Mouse (Mus musculus) intestine, embryonic 15.5 days (tissue): Measurements from ENCODE around the gene Angptl1. TPM values are rescaled to one million over a fixed set of nuclear protein-coding genes. Genes with fewer than 3 reads are reported as not detected.

Source experiments
- ATAC-seq: fragments of 200-750 bp; cut with Nextera tagmentation; 2 replicates; pipeline ENCODE4 v1.8.0; 2017; ENCODE audit warnings: moderate TSS enrichment, moderate library complexity
- H3K27ac ChIP-seq: fragments of 300-500 bp; sonication (generic); 2 replicates; pipeline ENCODE4 v1.5.1; 2015; ENCODE audit warnings: mild to moderate bottlenecking, inconsistent platforms
- H3K27me3 ChIP-seq: fragments of 300-500 bp; sonication (generic); replicated peaks from 2 replicates; pipeline ENCODE4 v1.6.1; 2015; ENCODE audit warnings: inconsistent platforms
- H3K36me3 ChIP-seq: fragments of 300-500 bp; sonication (generic); 2 replicates; pipeline ENCODE4 v1.6.1; 2015; ENCODE audit warnings: inconsistent platforms
- H3K4me1 ChIP-seq: fragments of 300-500 bp; sonication (generic); replicated peaks from 2 replicates; pipeline ENCODE4 v1.6.1; 2015; ENCODE audit warnings: inconsistent platforms
- H3K4me2 ChIP-seq: fragments of 300-500 bp; sonication (generic); replicated peaks from 2 replicates; pipeline ENCODE4 v1.6.1; 2015; ENCODE audit warnings: mild to moderate bottlenecking, inconsistent platforms
- H3K4me3 ChIP-seq: fragments of 300-500 bp; sonication (generic); replicated peaks from 2 replicates; pipeline ENCODE4 v1.5.1; 2015; ENCODE audit warnings: inconsistent platforms
- H3K9ac ChIP-seq: fragments of 300-500 bp; sonication (generic); 2 replicates; pipeline ENCODE4 v1.6.1; 2015; ENCODE audit warnings: inconsistent platforms
- H3K9me3 ChIP-seq: fragments of 300-500 bp; sonication (generic); 2 replicates; pipeline ENCODE4 v1.6.1; 2016; ENCODE audit warnings: inconsistent platforms
- WGBS: fragments of 180-500 bp; shearing (Covaris S2); methylation state at CpG from one replicate; pipeline ENCODE4 v1.1.7; 2015; 5-methylcytosine and 5-hydroxymethylcytosine counted together
- polyA plus RNA-seq: library from polyadenylated mRNA; unstranded; fragments of >200 nt; fragmentation: Nextera tagmentation; extraction: Ambion mirVana; gene quantifications from 2 replicates; pipeline ENCODE4 v1.2.1, GENCODE M21; 2015

The Angptl1 gene
- polyA plus RNA-seq, 1 experiment from 2014 or later, result 29.6 TPM

DNA sequence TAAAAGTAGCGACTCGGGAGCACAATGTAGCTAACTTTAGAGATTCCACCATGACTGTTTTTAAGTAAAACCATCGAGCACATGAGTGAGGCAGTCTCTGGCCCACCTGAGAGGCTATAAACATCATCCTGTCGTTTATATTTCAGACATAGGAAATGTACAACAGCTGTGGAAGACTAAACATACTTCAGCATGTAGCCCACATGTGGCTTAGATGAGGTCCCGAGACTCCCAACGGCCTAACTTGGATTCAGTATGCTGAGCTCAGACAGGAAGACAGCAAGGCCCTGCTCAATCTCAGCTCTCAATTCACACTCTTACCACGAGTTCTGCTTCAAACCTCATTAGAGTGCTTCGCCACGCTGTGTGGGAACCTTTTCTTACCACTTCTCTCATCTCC, 14.0 kb downstream of the Angptl1 start:
- H3K27me3 ChIP-seq, result no peaks in the 10 kb centered on the region
- H3K9ac ChIP-seq, result no peak overlapping the region
- H3K4me1 ChIP-seq, result no peaks in the 10 kb centered on the region; the same call in 1 of the 2 replicates
- 42% methylated on average over 9 of the region's 9 CpGs for WGBS
- H3K4me3 ChIP-seq, result no peak overlapping the region
- no peak overlapping the region for H3K4me2 ChIP-seq
- no peaks in the 10 kb centered on the region for H3K36me3 ChIP-seq
- ATAC-seq, result peak; percentile 53
- H3K27ac ChIP-seq, result peak overlapping the region; percentile 49
- H3K9me3 ChIP-seq, result no peaks in the 10 kb centered on the region

DNA sequence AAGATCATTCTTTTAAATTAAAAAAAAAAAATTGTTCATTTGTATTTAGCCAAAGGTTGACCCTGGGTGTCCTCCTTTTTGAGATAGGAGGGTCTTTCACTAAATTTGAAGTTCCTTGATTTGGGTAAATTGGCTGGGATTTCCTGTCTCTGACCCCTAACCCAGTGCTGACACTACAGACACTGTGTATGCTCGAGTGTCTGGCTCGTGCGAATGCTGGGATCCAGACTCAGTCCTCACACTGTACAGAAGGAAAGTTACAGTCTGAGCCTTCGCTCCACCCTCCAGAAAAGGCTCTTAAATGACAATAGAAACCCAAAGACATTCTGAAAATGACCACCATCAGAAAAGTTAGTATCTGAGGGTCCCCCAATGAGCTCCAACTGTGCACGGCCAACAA, 14.5 kb downstream of the Angptl1 start:
- H3K36me3 ChIP-seq, result no peaks in the 10 kb centered on the region
- no peak overlapping the region for H3K9ac ChIP-seq
- ATAC-seq, result no peak
- no peaks in the 10 kb centered on the region for H3K9me3 ChIP-seq
- no peak overlapping the region for H3K4me3 ChIP-seq
- no peaks in the 10 kb centered on the region for H3K27me3 ChIP-seq
- no peak overlapping the region for H3K4me2 ChIP-seq
- H3K4me1 ChIP-seq, result no peaks in the 10 kb centered on the region; the same call in 1 of the 2 replicates
- H3K27ac ChIP-seq, result peak overlapping the region; percentile 20
- WGBS, result 62% methylated on average over 5 of the region's 5 CpGs

DNA sequence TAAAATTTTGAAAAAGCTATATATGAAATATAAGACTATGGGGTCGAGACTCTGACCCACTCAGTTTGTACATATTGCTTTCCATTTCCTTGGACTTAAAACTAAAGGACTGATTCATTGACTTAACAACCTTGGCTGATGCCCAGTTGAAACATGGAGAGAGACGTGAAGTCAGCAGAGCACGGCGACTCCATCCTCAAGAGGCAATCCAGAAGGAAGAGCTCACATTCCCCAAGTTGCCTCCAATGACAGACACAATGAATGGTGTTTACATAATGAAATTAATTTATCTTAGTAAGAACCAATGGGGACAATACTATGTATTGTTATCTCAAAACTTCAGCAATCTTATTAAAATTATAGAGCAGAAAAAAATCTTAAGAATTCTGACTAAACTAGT, 16.2 kb downstream of the Angptl1 start:
- Histone ChIP-seq H3K27ac (no peak overlapping the region), H3K36me3 (no peaks in the 10 kb centered on the region), H3K27me3 (no peaks in the 10 kb centered on the region), H3K4me3 (no peak overlapping the region), H3K9me3 (no peaks in the 10 kb centered on the region), H3K9ac (no peak overlapping the region), H3K4me1 (no peaks in the 10 kb centered on the region; the same call in 1 of the 2 replicates), H3K4me2 (no peak overlapping the region)
- 0 out of 2 replicates have a peak, but pooled peaks have one; percentile 17 for ATAC-seq
- WGBS, result 61% methylated on average over 4 of the region's 4 CpGs

DNA sequence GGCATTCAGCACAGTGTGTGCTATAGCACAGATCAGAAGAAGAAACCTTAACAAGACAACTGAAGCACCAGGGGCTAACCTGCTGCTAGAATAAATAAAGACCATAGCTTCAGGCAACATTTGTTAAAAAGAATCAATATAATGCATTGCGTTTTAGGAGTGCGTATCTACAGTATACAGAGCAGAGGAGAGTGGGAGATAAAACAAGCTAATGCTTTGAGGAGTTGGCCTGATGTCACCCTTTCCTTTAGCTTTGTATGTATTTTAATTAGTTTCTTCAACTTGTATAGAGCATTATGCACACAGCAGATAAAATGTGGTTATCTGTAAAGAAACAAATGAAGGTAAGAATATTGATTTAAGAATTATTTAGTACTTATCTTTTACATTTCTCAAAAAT, 18.3 kb downstream of the Angptl1 start:
- no peaks in the 10 kb centered on the region for H3K9me3 ChIP-seq
- H3K9ac ChIP-seq, result no peak overlapping the region
- no peak for ATAC-seq
- H3K27me3 ChIP-seq, result no peaks in the 10 kb centered on the region
- H3K4me3 ChIP-seq, result no peak overlapping the region
- WGBS, result 71% methylated on average over 2 of the region's 2 CpGs
- H3K27ac ChIP-seq, result no peak overlapping the region
- no peaks in the 10 kb centered on the region for H3K36me3 ChIP-seq
- no peak overlapping the region for H3K4me2 ChIP-seq
- H3K4me1 ChIP-seq, result no peaks in the 10 kb centered on the region; the same call in 1 of the 2 replicates

DNA sequence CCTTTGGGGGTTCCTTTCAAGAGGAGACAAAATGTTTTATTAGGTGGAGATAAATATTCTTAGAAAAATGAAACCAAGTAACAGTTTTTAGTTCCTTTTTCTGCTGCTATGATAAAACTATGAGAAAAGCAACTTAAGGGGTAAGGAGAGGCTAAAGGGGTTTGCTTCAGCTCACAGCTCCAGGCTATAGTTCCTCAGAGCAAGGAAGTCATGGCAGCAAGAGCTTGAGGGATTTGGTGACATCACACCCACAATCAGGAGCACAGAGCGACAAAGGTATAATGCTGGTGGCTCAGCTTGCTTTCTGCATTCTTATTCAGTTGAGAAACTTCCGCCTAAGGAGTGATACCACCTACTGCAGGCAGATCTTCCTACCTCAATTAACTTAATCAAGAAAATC, 20.8 kb downstream of the Angptl1 start:
- H3K27me3 ChIP-seq, result no peaks in the 10 kb centered on the region
- no peak overlapping the region for H3K4me2 ChIP-seq
- peaks cover 8% of the 10 kb centered on the region; the same call in 1 of the 2 replicates for H3K4me1 ChIP-seq
- no peak for ATAC-seq
- no peaks in the 10 kb centered on the region for H3K36me3 ChIP-seq
- no peak overlapping the region for H3K9ac ChIP-seq
- no peaks in the 10 kb centered on the region for H3K9me3 ChIP-seq
- WGBS, result 97% methylated on average over 2 of the region's 2 CpGs
- H3K4me3 ChIP-seq, result no peak overlapping the region
- no peak overlapping the region for H3K27ac ChIP-seq

DNA sequence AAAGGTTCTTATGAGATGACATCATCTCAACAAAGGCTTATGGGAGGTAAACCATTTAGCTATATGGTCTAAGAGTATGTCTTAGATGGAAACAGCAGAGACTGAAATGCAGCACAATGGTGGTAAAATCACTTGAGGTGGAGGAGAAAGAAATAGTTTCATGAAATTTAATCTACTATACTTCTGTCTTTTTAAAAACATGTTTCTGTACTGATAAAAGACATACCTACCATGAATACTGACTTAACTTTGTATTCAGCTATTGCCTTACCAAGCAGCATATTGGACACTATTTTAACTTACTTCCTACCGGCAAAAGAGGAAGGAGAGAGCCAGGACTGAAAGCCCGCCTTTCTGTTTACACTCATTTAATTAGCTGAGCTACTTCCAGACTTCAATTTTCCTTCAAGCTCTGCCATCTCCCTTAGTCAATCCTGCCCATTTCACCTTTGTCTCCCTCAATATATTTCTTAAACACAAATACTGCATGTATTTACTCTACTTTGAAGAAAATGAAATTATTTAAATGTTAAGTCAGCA, 21.4 kb downstream of the Angptl1 start:
- Histone ChIP-seq H3K27me3 (no peaks in the 10 kb centered on the region), H3K36me3 (no peaks in the 10 kb centered on the region), H3K9ac (no peak overlapping the region), H3K4me2 (no peak overlapping the region), H3K4me1 (peaks cover 8% of the 10 kb centered on the region; the same call in 1 of the 2 replicates), H3K27ac (no peak overlapping the region), H3K4me3 (no peak overlapping the region), H3K9me3 (no peaks in the 10 kb centered on the region)
- ATAC-seq, result no peak
- WGBS, result 54% methylated on average over 2 of the region's 2 CpGs

DNA sequence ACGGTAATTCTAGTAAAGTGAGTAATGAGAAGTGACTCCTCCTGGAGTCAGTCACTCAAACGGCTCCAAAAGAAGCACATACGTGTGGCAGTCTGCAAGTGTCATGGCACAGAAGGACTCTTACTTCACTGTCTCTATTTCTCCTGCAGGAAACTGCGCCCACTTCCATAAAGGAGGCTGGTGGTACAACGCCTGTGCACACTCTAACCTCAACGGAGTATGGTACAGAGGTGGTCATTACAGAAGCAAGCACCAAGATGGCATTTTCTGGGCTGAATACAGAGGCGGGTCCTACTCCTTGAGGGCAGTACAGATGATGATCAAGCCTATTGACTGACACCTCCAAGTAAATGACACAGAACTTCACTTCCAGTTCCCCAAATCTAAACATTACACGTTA, 21.9 kb downstream of the Angptl1 start:
- WGBS, result 80% methylated on average over 8 of the region's 8 CpGs
- H3K27ac ChIP-seq, result no peak overlapping the region
- H3K4me3 ChIP-seq, result no peak overlapping the region
- H3K4me1 ChIP-seq, result peaks cover 8% of the 10 kb centered on the region; the same call in 1 of the 2 replicates
- H3K4me2 ChIP-seq, result no peak overlapping the region
- no peaks in the 10 kb centered on the region for H3K27me3 ChIP-seq
- H3K36me3 ChIP-seq, result no peaks in the 10 kb centered on the region
- no peak for ATAC-seq
- H3K9me3 ChIP-seq, result no peaks in the 10 kb centered on the region
- H3K9ac ChIP-seq, result no peak overlapping the region

DNA sequence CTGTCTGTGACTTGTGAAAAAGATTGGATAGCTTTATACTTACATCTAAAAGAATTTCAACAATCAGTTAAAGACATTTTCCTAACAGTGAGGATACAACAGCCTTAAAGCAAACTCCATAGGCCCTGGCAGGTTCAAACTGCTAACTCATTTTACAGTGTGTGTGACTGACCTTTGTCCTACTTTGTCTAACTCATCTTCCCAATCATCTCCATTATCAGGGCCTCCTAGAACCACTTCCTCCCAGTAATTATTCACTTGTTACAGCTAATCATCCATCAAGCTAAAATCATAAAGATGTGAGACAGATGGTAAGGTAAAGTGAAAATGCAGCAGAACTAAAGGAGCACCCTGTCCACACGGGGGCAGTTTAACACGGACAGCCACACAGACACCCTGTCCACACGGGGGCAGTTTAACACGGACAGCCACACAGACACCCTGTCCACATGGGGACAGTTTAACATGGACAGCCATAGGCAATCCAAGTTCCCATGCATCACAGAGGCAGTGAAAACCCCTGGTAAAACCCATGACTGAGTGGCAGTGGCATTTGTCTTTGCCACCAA, 23.2 kb downstream of the Angptl1 start:
- no peaks in the 10 kb centered on the region for H3K9me3 ChIP-seq
- peaks cover 8% of the 10 kb centered on the region; the same call in 1 of the 2 replicates for H3K4me1 ChIP-seq
- H3K4me2 ChIP-seq, result no peak overlapping the region
- WGBS, result 39% methylated on average over 4 of the region's 4 CpGs
- no peaks in the 10 kb centered on the region for H3K27me3 ChIP-seq
- no peaks in the 10 kb centered on the region for H3K36me3 ChIP-seq
- no peak overlapping the region for H3K27ac ChIP-seq
- peak; percentile 81 for ATAC-seq
- no peak overlapping the region for H3K4me3 ChIP-seq
- no peak overlapping the region for H3K9ac ChIP-seq

DNA sequence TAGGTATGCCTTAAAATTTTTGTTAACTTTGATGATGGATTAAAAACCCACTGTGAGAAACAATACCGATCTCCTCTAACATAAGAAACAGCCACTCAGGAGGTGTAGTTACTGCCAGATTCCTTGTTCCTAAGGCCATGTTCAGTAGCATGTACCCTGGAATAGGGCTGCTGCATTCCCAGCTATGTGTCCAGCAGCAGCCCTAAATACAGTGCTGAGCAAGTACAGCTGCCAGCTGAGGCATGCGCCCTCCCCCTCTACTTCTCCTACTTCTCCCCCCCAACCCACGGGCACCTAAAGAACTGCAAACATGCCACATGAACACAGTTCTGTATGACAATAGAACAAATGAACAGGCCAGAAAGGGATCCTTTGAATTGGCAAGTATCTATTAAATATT, 25.4 kb downstream of the Angptl1 start:
- no peak overlapping the region for H3K9ac ChIP-seq
- H3K27me3 ChIP-seq, result no peaks in the 10 kb centered on the region
- H3K36me3 ChIP-seq, result no peaks in the 10 kb centered on the region
- no peaks in the 10 kb centered on the region for H3K9me3 ChIP-seq
- ATAC-seq, result no peak
- H3K4me3 ChIP-seq, result no peak overlapping the region
- no peak overlapping the region for H3K4me2 ChIP-seq
- peaks cover 11% of the 10 kb centered on the region; the same call in 1 of the 2 replicates for H3K4me1 ChIP-seq
- 53% methylated on average over 3 of the region's 3 CpGs for WGBS
- H3K27ac ChIP-seq, result peak overlapping the region; percentile 24; the same call in 1 of the 2 replicates

DNA sequence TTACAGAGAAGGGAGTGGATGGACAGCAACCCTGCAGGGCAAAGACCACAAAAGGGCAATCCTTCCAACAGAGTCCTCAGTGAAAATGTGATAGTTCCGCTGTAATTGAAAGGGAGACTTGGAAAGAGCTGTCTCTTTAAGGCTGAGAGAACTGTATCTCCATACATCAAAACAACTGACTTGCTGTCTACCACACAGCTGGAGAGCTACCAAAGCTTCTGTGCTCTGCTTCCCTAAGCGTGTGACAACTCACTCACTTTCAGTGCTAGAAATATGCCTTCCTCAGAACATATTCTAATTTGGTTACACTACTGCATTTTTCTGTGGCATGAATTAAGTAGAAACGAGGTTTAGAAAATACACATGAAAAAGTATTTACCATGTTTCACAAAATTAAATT, 25.9 kb downstream of the Angptl1 start:
- WGBS, result 40% methylated on average over 3 of the region's 3 CpGs
- no peak overlapping the region for H3K9ac ChIP-seq
- no peaks in the 10 kb centered on the region for H3K36me3 ChIP-seq
- H3K27me3 ChIP-seq, result no peaks in the 10 kb centered on the region
- peaks cover 11% of the 10 kb centered on the region; the same call in 1 of the 2 replicates for H3K4me1 ChIP-seq
- H3K4me2 ChIP-seq, result no peak overlapping the region
- H3K9me3 ChIP-seq, result no peaks in the 10 kb centered on the region
- H3K27ac ChIP-seq, result peak overlapping the region; percentile 24; the same call in 1 of the 2 replicates
- H3K4me3 ChIP-seq, result no peak overlapping the region
- ATAC-seq, result peak; percentile 74

DNA sequence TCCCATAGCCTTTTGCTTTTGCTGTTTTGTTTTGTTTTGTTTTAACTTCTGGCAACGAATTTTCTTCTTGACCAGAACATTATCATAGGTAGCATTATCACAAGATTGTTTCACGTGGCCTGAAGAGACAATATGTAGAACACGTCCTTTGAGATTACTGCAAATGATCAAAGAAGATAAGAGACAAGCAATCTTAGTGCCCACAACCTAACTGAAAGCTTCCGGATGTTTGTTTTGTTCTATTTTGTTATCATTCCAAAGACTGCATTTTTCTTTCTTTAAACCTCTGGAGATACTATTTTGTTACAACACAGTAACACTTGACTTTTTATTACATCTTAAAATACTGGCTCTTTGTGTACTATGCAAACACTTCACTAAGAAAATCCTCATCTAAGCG, 31.7 kb downstream of the Angptl1 start:
- H3K9me3 ChIP-seq, result no peaks in the 10 kb centered on the region
- H3K4me1 ChIP-seq, result 0 out of 2 replicates have a peak, but pooled peaks cover 4% of the 10 kb centered on the region
- no peak for ATAC-seq
- H3K9ac ChIP-seq, result no peak overlapping the region
- no peak overlapping the region for H3K4me3 ChIP-seq
- no peak overlapping the region for H3K4me2 ChIP-seq
- no peak overlapping the region for H3K27ac ChIP-seq
- H3K27me3 ChIP-seq, result no peaks in the 10 kb centered on the region
- WGBS, result 74% methylated on average over 5 of the region's 5 CpGs
- no peaks in the 10 kb centered on the region for H3K36me3 ChIP-seq

DNA sequence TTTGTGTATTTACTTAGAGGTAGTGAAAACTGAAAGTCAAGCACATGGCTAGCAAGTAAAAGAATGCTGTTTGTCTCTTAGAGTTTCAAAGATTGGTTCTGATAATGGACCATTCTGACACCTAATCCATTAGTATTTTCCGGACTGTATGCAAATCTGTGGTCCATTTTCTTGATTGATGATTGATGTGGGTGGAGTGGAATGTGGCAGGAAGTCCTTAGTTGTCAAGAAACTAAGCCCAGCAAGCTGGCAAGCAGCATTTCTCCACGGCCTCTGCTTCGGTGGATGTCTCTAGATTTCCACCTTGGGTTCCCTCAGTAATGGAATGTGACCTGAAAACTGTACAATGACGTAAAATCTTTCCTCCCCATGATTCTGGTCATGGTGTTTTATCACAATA, 32.3 kb downstream of the Angptl1 start:
- Histone ChIP-seq H3K4me3 (no peak overlapping the region), H3K27me3 (no peaks in the 10 kb centered on the region), H3K9me3 (no peaks in the 10 kb centered on the region), H3K27ac (no peak overlapping the region), H3K4me1 (0 out of 2 replicates have a peak, but pooled peaks cover 4% of the 10 kb centered on the region), H3K4me2 (no peak overlapping the region), H3K36me3 (no peaks in the 10 kb centered on the region), H3K9ac (no peak overlapping the region)
- no peak for ATAC-seq
- WGBS, result 86% methylated on average over 4 of the region's 4 CpGs

DNA sequence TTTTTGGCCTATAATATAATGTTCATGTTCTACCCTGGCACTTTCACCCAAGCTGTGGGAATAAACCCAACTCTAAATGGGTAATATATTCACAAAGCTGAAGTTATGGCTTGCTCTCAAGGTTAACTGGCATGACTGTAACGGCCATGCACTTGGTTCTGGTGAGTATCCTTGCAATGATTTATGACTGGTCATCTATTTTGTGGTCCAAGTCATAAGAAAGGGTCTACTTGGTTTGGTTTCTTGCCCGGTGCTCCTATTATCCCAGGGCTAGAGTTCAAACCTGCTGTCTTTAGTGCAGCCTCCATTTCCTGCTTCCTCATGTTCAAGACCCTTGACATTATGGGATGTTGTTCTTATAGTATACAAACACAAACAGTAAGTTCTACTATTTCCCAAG, 46.4 kb downstream of the Angptl1 start:
- no peak for ATAC-seq

More for the DNA sequence above, 46.4 kb downstream of the Angptl1 start:
- H3K9me3 ChIP-seq, result no peaks in the 10 kb centered on the region
- H3K27me3 ChIP-seq, result no peaks in the 10 kb centered on the region
- no peak overlapping the region for H3K4me3 ChIP-seq
- H3K27ac ChIP-seq, result no peak overlapping the region
- H3K9ac ChIP-seq, result no peak overlapping the region
- H3K4me2 ChIP-seq, result no peak overlapping the region
- H3K4me1 ChIP-seq, result no peaks in the 10 kb centered on the region
- H3K36me3 ChIP-seq, result peaks cover 7% of the 10 kb centered on the region; the same call in 1 of the 2 replicates
- 76% methylated on average over 2 of the region's 2 CpGs for WGBS
